ENCODE assay signal across 22 mouse cellular contexts in the genomic region with DNA sequence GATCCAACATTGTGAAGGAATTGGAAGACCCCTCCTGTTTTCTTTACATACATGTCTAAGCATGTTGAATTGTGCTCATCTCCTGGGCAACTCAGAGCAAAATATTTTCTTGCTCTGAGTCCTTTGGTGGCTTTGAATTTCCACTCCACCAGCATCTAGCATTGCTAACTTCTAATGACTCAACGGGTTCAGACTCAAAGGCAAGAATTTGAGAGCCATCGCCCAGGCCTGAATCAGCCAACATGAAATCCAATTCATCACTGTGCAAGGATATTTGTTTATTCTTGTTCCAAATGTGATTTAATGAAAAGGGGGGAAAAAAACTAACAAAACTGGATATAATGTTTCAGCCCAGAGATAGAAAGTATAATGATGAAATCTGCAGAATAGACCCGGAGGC.
"Had no signal": no experiment of that assay in that cellular context is flagged by ENCODE, and none has a peak within 500 bp of the region (broad histone marks: within the 10 kb centered on the region; RNA-seq: fewer than 3 reads in every experiment).

No protein-coding gene starts in this region.

- DNase-seq: gastrocnemius, postnatal 25 days; heart, postnatal 10 days; heart, postnatal 4 days; kidney, adult 18-20 months; kidney, adult 8-10 months; kidney, postnatal 14 days; kidney, postnatal 36 days; layer of hippocampus, adult 9-11 months; layer of hippocampus, postnatal 36 days; left cerebral cortex, postnatal 4 days; lung, adult 18-20 months had no signal

- H3K27ac ChIP-seq: heart, embryonic 10.5 days; hindbrain, embryonic 10.5 days; hindbrain, embryonic 12.5 days; hindbrain, embryonic 14.5 days; intestine, embryonic 15.5 days; kidney, postnatal 0 days; limb, embryonic 13.5 days; limb, embryonic 15.5 days; liver, embryonic 12.5 days; liver, embryonic 14.5 days had no signal

- H3K4me3 ChIP-seq: heart, embryonic 10.5 days; heart, embryonic 12.5 days; hindbrain, embryonic 10.5 days; hindbrain, embryonic 12.5 days; intestine, embryonic 15.5 days; limb, embryonic 13.5 days; limb, embryonic 15.5 days; liver, embryonic 12.5 days had no signal
